Mouse (Mus musculus): ENCODE measurements at regions not wholly inside any gene's neighbourhood (a gene's known extent, or its start where the extent isn't known, plus 50 kb on each side); places are given as distances from the start of the nearest gene placed in this dataset.

DNA sequence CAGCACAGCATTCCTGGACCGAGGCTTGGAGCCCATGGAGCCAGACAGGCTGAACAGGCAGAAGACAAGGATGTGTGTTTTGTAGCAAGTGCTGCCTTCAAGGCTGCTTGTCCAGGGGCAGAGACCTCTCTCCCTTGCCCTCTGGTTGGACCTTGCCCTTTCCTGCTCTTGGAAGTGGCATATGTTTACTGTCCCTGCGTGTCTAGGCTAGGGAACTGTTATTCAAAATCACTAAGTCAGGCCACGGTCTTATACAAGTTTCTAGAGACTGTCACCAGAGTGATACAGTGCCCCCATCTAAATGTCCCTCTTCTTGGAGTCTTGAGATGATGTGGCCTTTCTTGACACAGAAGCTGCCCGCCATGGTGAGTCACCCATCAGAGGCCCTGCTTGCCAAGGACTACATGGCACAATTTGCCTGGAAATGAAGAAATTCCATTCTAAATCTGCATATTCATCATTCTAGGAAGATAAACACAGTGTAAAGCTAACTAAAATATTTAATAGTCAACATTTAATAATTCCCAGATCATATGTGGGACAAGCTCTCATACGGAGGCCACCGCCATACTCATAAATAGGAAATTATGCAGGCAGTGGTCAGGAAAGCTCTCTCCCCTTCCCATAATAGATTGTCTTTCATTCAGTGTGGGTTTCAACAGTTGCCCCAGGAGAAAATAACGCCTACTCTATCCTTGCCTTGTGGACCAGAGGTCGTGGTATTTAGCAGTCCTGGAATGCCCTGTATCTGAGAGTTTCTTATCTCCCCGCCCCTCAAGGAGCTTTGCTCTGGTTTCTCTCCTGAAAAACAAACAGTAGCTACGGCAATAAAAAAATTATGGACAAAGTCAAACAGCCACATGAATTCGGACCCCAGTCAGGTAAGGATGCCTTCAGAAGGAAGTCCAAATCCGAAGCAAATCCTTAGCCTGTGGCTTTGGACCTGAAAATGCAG, 50.9 kb upstream of the Lmo4 start:
- no peak overlapping the region for H3K27ac ChIP-seq
- H3K36me3 ChIP-seq (ENCODE audit: control insufficient read depth, insufficient read depth, low read length), result no peaks in the 10 kb centered on the region
- TF ChIP-seq EP300 (IDR thresholded peaks at IDR 0.05; ENCODE audit: insufficient read depth, low read depth, low read length), result no peak
- no peak for TF ChIP-seq POLR2A (IDR thresholded peaks at IDR 0.05; ENCODE audit: insufficient read depth, low read depth, low read length)
- TF ChIP-seq CTCF (IDR thresholded peaks at IDR 0.05), result no peak
- no peak overlapping the region for H3K9ac ChIP-seq (ENCODE audit: low read depth, low read length)
- H3K4me3 ChIP-seq, result no peak overlapping the region
- intact Hi-C loops (cut with DNase I), result no loop called here
- H3K4me1 ChIP-seq (ENCODE audit: control insufficient read depth, insufficient read depth, low read length), result no peaks in the 10 kb centered on the region
- DNase-seq, result no peak
- no peaks in the 10 kb centered on the region for H3K27me3 ChIP-seq (ENCODE audit: control insufficient read depth, insufficient read depth, low read length)
- H3K79me2 ChIP-seq (replicated peaks; ENCODE audit: control insufficient read depth, insufficient read depth, low read length), result no peaks in the 10 kb centered on the region
- 66% methylated on average over 12 of the region's 12 CpGs for WGBS
